Mouse (Mus musculus): ENCODE data around the gene Stxbp1. TPM values are rescaled to one million over a fixed set of nuclear protein-coding genes. Genes with fewer than 3 reads are reported as not detected.
A peak's percentile ranks its signal among the peaks of the same experiment; 100 is the strongest.

Gene Stxbp1
- polyA plus RNA-seq, 1 experiment from 2014 or later, result 6.0 TPM

GRCm38 (mm10) chr2:32757056-32757845 is 89.8 kb downstream of the Stxbp1 start, which contains the start of gene Tor2a:
Gene Tor2a, plus strand, starts transcription at chr2:32757234.
- peak; percentile 98 for DNase-seq (ENCODE audit: low spot score)

GRCm38 (mm10) chr2:32756674-32757055 is 90.4 kb downstream of the Stxbp1 start:
- no peak for DNase-seq (ENCODE audit: low spot score)

GRCm38 (mm10) chr2:32752181-32752580 is 94.9 kb downstream of the Stxbp1 start:
- DNase-seq (ENCODE audit: low spot score), result no peak

- DNase-seq (ENCODE audit: low spot score), result no peak
Measured at GRCm38 (mm10) chr2:32751665-32752033, 95.4 kb downstream of the Stxbp1 start.

- no peak for DNase-seq (ENCODE audit: low spot score)
Measured at GRCm38 (mm10) chr2:32750887-32751664, 96.0 kb downstream of the Stxbp1 start.

- no peak for DNase-seq (ENCODE audit: low spot score)
Measured at GRCm38 (mm10) chr2:32750199-32750598, 96.8 kb downstream of the Stxbp1 start.

GRCm38 (mm10) chr2:32749082-32749481 is 98.0 kb downstream of the Stxbp1 start:
- no peak for DNase-seq (ENCODE audit: low spot score)

GRCm38 (mm10) chr2:32744272-32744982 is 102.6 kb downstream of the Stxbp1 start:
- DNase-seq (ENCODE audit: low spot score), result no peak

GRCm38 (mm10) chr2:32742173-32742531 is 104.9 kb downstream of the Stxbp1 start:
- no peak for DNase-seq (ENCODE audit: low spot score)

GRCm38 (mm10) chr2:32741273-32742172 is 105.5 kb downstream of the Stxbp1 start:
- no peak for DNase-seq (ENCODE audit: low spot score)

- DNase-seq (ENCODE audit: low spot score), result no peak
Measured at GRCm38 (mm10) chr2:32740916-32741272, 106.2 kb downstream of the Stxbp1 start, which contains the start of gene 6330409D20Rik. Gene 6330409D20Rik, minus strand, starts transcription at chr2:32741016.

- no peak for DNase-seq (ENCODE audit: low spot score)
Measured at GRCm38 (mm10) chr2:32739311-32739710, 107.7 kb downstream of the Stxbp1 start.

Other genes starting within 250 kb of the Stxbp1 start
- gene St6galnac6, start 247.5 kb downstream of the Stxbp1 start, polyA plus RNA-seq (2015; fragmentation: Nextera tagmentation; extraction: Ambion mirVana), result 5.5 and 5.7 TPM in 2 replicates
- 2.0 and 2.4 TPM in 2 replicates for gene Ak1, start 225.5 kb downstream of the Stxbp1 start, polyA plus RNA-seq (2015; fragmentation: Nextera tagmentation; extraction: Ambion mirVana)
- gene Eng, start 200.7 kb downstream of the Stxbp1 start, polyA plus RNA-seq (2015; fragmentation: Nextera tagmentation; extraction: Ambion mirVana), result 25.9 and 28.5 TPM in 2 replicates
- gene Fpgs, start 143.1 kb downstream of the Stxbp1 start, polyA plus RNA-seq (2015; fragmentation: Nextera tagmentation; extraction: Ambion mirVana), result 21.0 and 24.1 TPM in 2 replicates
- 125 and 146 TPM in 2 replicates for gene Cdk9, start 134.2 kb downstream of the Stxbp1 start, polyA plus RNA-seq (2015; fragmentation: Nextera tagmentation; extraction: Ambion mirVana)
- 20.7 and 23.4 TPM in 2 replicates for gene Sh2d3c, start 126.2 kb downstream of the Stxbp1 start, polyA plus RNA-seq (2015; fragmentation: Nextera tagmentation; extraction: Ambion mirVana)
- 0.26 and 0.44 TPM in 2 replicates for gene 6330409D20Rik, start 106.2 kb downstream of the Stxbp1 start, polyA plus RNA-seq (2015; fragmentation: Nextera tagmentation; extraction: Ambion mirVana)
- gene Tor2a, start 90.0 kb downstream of the Stxbp1 start, polyA plus RNA-seq (2015; fragmentation: Nextera tagmentation; extraction: Ambion mirVana), result 86.3 and 91.9 TPM in 2 replicates
- gene Ttc16, start 71.6 kb downstream of the Stxbp1 start, polyA plus RNA-seq (2015; fragmentation: Nextera tagmentation; extraction: Ambion mirVana), result 0.69 and 0.95 TPM in 2 replicates
- 25.7 and 26.5 TPM in 2 replicates for gene Ptrh1, start 71.5 kb downstream of the Stxbp1 start, polyA plus RNA-seq (2015; fragmentation: Nextera tagmentation; extraction: Ambion mirVana)
- gene Cfap157, start 62.8 kb downstream of the Stxbp1 start, polyA plus RNA-seq (2015; fragmentation: Nextera tagmentation; extraction: Ambion mirVana), result 4.4 and 4.7 TPM in 2 replicates
- 10.9 and 12.4 TPM in 2 replicates for gene Fam129b, start 28.9 kb upstream of the Stxbp1 start, polyA plus RNA-seq (2015; fragmentation: Nextera tagmentation; extraction: Ambion mirVana)
- gene Rpl12, start 114.3 kb upstream of the Stxbp1 start, polyA plus RNA-seq (2015; fragmentation: Nextera tagmentation; extraction: Ambion mirVana), result 269 and 272 TPM in 2 replicates
- gene Lrsam1, start 114.4 kb upstream of the Stxbp1 start, polyA plus RNA-seq (2015; fragmentation: Nextera tagmentation; extraction: Ambion mirVana), result 3.3 and 4.0 TPM in 2 replicates
- gene Slc2a8, start 134.8 kb upstream of the Stxbp1 start, polyA plus RNA-seq (2015; fragmentation: Nextera tagmentation; extraction: Ambion mirVana), result 13.1 and 13.6 TPM in 2 replicates